Mouse (Mus musculus) heart, postnatal 14 days (tissue): ENCODE results near the gene Uncx. TPM values are rescaled to one million over a fixed set of nuclear protein-coding genes. Genes with fewer than 3 reads are reported as not detected.
"Not testable (repeated sequence)": the region's sequence is repeated elsewhere in the genome, so short reads cannot be mapped to it uniquely, and the experiment has no call there.

Experiments used
- DNase-seq, 2 experiments: peaks; one replicate each; pipeline ENCODE4 v3.0.0; 2021 to 2022
- intact Hi-C: fragments of 180-260 bp; cut with DNase I; formaldehyde crosslinking; loops from one replicate; pipeline ENCODE4 v1.15.1; 2025
- total RNA-seq, 2 experiments: library from RNA; stranded (reverse); gene quantifications; 2 replicates each; pipeline ENCODE4 v1.2.3; 2021

The Uncx gene
- total RNA-seq, 2 experiments from 2014 or later, result not detected

DNA sequence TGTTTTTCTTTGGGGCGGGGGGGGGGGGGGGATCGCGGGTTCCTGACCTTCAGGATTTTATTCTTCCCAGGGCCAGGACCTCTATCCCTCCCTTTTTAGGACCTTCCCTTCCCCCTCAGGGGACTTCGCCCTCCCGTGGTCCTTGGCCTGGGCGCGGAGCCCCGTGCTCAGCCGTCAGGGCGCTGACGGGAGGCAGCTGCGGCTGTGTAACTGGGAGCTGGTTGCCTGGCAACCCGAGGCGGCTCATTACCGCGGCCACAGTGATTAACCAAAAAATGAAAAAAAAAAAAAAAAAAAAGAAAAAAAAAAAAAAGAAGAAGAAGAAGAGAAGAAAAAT is 15.1 kb downstream of the Uncx start:
- peak; percentile 68 for DNase-seq
- intact Hi-C loops, result no loop called here

DNA sequence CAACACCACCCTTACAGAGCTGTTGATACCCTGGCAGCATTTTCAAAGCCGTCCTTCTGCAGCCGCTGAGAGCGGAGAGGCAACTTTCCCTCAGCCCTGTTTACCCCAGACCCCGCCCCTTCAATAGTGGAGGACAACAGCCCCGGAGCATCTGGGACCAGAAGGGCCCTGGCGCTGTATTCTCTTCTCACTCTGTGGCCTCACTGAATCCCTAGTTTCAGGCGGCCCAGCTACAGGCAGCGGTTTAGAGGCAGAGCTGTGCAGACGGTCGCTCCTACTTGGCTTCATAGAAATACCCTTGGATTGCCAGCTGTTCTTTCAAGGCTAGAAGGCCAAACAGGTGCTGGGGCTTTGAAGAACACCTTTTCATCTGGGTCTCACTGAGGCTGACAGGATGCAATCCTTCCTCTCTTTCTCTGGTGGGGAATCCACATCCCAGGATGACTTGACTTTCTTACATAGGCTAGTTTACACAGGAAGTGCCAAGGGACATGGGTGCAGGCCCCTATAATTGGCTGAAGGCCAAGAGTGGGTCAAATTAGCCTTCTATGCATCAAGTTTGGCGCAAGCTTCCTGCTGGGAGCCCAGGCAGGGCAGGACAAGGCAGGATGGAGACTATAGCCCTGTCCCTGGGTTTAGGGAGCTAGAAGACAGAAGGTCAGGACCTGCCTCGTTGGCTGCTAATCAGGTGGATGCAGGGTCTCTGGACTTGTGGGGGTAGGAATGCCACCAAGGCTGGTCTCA is 15.8 kb downstream of the Uncx start:
- intact Hi-C loops, result no loop called here
- DNase-seq, result peak in 1 of 2 experiments; percentile 51

DNA sequence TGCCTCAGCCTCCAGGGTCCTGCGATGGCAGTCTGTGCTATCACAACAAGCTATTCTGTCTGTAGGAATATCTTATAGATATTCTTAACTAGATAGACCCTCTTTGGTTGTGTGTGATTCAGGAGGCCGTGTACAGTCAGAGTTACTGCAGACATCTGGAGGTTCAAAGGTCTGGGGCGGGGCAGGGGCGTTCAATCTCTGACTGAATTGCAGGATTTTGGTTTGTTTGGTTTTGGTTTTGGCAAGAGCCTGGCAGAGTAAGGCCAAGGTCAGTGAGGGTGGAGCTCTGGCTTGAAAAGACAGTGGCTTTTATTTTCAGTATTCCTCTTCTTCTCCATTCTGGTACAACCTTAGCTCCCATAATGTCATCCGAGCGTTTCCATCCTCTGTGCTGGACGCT is 16.5 kb downstream of the Uncx start:
- intact Hi-C loops, result no loop called here
- DNase-seq, result no peak

DNA sequence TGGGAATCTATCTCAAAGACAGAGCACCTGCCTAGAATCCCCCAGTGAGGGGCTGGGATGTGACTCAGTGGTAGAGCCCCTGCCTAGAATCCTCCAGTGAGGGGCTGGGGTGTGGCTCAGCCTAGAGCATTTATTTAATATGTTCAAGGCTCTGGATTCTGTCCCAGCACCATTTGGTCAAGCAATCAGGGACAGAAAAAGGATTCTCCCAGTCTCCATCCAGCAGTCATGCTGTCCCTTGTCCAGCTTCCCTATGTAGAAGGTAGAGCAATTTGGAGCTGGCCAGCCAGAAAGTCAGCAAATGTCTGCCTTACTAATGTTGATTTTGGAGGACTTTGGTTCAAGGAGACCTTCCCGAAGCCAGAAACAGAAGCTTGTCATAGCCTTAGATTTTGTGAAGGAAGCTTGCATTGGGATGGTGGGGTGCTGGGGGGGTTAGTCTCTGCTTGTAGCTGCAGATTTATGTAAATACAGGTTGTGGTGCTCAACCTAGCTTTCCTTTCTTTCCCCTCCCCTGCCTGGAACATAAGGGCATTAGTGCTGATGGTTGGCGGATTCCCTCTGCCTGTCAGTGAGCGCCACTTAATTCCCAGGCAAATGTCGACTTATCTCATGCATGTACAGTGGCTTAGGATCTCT is 18.2 kb downstream of the Uncx start:
- no peak for DNase-seq
- intact Hi-C loops, result no loop called here

GRCm38 (mm10) chr5:139564663-139565062 is 21.4 kb downstream of the Uncx start:
- intact Hi-C loops, result no loop called here
- DNase-seq, result no peak

- no peak for DNase-seq
- intact Hi-C loops, result no loop called here
Observed at GRCm38 (mm10) chr5:139565462-139565861, 22.2 kb downstream of the Uncx start.

GRCm38 (mm10) chr5:139566640-139567399 is 23.5 kb downstream of the Uncx start:
- intact Hi-C loops, result no loop called here
- DNase-seq, result no peak

DNA sequence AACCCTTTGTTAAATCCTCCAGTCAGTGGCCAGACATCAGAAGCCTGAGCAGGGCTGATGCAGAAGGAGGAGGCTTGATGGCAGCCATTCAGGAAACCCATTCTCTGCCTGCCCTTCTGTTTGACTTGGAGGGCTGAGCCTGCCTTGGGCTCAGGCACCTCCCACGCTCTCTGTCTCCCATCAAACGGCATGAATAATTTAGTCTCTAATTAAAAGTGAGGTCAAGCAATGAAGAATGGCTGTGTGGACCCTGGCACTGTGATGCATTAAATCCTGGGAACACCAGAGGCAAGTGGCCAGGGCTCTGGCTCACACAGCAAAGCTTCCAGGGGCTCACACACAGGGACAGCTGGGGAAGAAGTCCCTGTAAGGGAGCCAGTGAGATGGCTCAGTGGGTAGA is 24.8 kb downstream of the Uncx start:
- DNase-seq, result no peak
- intact Hi-C loops, result no loop called here

DNA sequence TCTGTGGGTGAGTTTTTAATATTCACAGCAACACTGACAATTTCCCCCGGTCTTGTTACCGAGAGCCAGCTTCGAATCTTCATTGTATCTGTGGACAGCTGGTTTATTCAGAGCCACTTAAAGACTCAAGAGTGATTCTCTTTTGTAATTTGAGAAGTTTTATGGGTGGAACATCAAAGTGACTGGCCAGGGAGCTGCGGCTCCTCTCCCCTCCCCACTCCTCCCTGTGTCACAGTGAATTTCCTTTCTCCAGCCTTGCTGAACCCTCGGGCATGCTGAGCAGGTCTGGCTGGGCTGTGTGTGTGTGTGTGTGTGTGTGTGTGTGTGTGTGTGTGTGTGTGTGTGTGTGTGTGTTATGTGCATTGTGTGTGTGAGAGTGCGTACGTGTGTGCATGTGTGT is 29.2 kb downstream of the Uncx start:
- DNase-seq, result no peak

DNA sequence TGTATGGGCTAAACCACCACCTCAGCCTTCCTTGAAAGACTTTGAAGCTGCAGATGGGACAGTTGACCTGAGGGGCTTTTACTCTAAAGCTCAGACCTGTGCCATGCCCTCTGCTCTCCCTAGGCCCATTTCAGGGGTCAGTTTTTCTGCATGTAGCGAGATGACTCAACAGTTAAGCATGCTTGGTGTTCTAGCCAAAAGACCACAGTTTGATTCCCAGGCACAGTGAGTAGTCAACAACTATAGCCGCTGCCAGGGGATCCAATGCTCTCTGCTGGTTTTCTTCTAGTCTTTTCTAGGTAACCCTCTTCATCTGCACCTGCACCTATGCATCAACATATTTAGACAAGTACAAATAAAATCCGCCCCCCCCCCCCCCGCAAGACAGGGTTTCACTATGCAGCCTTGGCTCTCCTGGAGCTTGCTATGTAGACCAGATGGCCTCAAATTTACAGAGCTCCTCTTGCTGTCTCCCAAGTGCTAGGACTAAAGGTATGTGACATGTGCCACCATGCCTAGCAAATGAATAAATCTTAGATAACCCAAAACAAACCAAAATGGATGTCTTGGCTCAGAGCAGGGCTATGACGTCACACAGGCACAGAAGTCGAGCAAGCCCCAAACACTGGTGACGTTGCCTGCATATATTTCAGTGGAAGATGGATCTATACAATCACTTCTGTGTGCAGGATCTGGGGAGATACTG is 30.5 kb downstream of the Uncx start:
- intact Hi-C loops, result no loop called here
- DNase-seq, result no peak

More for the DNA sequence above, 29.2 kb downstream of the Uncx start:
- intact Hi-C loops, result no loop called here

- no peak for DNase-seq
- intact Hi-C loops, result no loop called here
Observed at GRCm38 (mm10) chr5:139575054-139575453, 31.8 kb downstream of the Uncx start.

- intact Hi-C loops, result no loop called here
- no peak for DNase-seq
Observed at GRCm38 (mm10) chr5:139580171-139580743, 37.0 kb downstream of the Uncx start.

DNA sequence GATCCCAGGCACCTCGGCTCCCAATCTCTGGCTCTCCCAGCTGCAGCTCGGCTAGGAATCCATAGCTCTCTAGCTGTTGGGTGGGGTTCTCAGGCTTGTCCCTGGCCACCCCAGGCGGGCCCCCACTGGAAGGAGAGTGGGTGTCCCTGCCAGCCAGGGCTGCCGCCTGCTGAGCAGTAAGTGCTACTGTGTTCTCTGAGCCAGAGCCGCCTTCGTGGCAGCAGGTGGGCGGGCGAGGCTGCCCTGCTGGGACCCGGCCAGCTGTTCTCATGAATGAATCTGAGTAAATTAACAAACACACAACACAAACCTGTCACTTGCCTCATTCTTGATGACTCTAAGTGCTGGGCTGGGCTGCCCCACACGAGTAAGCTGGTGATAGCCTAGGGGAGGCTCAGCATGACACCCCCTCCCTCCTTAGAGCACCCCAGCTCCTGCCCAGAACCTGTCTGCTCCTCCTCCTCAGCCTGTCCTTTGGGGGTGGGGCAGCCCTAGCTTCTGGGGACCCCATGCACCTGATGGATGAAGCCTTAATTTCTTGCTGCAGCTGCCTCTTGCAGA is 38.1 kb downstream of the Uncx start:
- intact Hi-C loops, result no loop called here
- no peak for DNase-seq

DNA sequence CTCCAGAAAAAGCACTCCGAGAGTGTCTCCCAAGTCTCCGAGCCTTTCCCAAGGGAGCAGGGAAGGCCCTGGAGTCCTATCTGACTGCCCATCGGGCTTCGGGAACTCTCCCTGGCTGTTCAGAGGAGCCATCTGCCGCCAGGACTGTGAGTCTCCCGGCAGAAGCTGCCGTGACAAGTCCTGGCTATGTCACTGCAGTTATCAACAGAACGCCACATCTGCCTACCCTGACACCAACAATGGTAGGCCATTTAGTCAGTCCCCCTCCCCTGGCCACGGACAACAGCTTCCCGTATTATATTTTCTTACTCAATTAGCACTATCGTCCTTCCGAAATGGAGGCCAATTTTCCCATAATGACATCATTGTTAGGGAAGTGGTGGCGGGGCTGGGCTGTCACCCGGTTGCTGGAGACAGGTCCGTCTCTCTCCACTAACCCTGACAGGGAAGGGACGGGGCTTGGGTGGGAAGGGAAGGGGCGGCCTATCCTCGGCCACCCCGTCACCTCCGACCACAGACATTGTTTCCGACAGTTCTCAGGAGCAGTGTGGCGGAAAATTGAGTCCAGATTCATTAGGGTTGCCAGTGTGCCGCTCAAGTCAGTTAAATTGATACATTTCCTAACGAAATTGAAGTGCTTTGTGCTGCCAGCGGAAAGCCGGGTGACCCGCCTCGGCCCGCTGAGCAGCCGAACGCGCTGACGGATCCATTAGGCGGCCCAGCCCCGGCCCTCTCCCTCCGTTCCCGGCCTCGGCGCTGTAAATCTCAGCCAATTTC is 41.9 kb downstream of the Uncx start:
- peak in 1 of 2 experiments; percentile 20 for DNase-seq
- intact Hi-C loops, result no loop called here

- DNase-seq, result no peak
- intact Hi-C loops, result no loop called here
Observed at GRCm38 (mm10) chr5:139585748-139586060, 42.4 kb downstream of the Uncx start.

GRCm38 (mm10) chr5:139587459-139587858 is 44.2 kb downstream of the Uncx start:
- intact Hi-C loops, DNase-seq: not testable (repeated sequence)

- intact Hi-C loops, result not testable (repeated sequence)
- peak in 1 of 2 experiments; percentile 16 for DNase-seq
Observed at GRCm38 (mm10) chr5:139590682-139591360, 47.5 kb downstream of the Uncx start.

DNA sequence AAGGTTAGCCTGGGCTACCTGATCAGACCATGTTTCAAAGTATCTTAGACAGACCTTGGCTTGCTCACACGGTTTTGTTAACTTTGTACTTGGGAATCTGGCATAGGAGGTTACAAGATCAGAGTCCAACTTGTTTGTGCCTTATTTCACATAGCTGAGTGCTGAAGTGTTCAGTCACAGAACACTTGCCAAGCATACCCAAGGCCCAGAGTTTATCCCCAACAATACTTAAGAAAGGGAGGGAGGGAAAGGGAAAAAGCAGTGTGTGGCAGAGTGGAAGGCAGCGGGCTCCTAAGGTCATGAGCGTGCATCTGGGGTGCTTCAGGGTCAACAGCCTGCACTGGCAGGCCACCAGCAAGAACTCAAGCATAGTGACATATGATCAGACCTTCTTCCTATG is 48.7 kb downstream of the Uncx start:
- no peak for DNase-seq
- intact Hi-C loops, result no loop called here

GRCm38 (mm10) chr5:139592850-139593249 is 49.6 kb downstream of the Uncx start:
- DNase-seq, result no peak

More at GRCm38 (mm10) chr5:139592850-139593249, 49.6 kb downstream of the Uncx start:
- intact Hi-C loops, result no loop called here
